Mouse (Mus musculus): ENCODE measurements at regions not wholly inside any gene's neighbourhood (a gene's known extent, or its start where the extent isn't known, plus 50 kb on each side); places are given as distances from the start of the nearest gene placed in this dataset.

- TF ChIP-seq CTCF (conservative IDR thresholded peaks at IDR 0.05; ENCODE audit: low read length): no peak
- no peak for TF ChIP-seq POU5F1 (IDR thresholded peaks at IDR 0.05; ENCODE audit: borderline replicate concordance, low read length)
- no peak for TF ChIP-seq NANOG (IDR thresholded peaks at IDR 0.05; ENCODE audit: borderline replicate concordance, low read length)
- Histone ChIP-seq H3K27me3 (ENCODE audit: insufficient read depth, low read length) (no peaks in the 10 kb centered on the region), H3K4me3 (replicated peaks; ENCODE audit: low read length) (no peak overlapping the region), H3K36me3 (ENCODE audit: insufficient read depth, low read length) (no peaks in the 10 kb centered on the region), H3K9me3 (ENCODE audit: low read length) (no peaks in the 10 kb centered on the region), H3K4me1 (replicated peaks; ENCODE audit: low read depth, low read length) (no peaks in the 10 kb centered on the region)
These were observed 870.7 kb upstream of the Lrfn5 start for GRCm38 (mm10) chr12:60652236-60652635.

DNA sequence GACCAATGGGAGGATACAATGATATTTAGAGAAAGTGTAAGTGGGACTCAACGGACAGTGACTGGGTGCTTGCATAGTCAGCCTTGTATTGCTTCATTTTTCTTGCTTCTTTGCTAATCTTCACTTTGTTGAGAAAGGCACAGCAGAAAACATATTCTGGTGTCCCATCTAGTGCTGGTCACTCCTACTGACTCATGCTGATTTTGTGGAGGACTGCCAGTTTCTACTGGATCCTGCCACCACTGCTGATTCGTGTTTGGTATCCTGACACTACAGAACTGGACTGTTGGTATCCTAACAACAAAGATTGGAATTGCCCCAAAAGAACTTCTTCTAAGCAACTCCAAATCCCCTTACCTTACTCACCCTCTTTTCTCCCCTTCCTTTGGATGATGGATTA lies 847.2 kb upstream of the Lrfn5 start:
- Histone ChIP-seq H3K4me1 (replicated peaks; ENCODE audit: low read depth, low read length) (no peaks in the 10 kb centered on the region), H3K27me3 (ENCODE audit: insufficient read depth, low read length) (no peaks in the 10 kb centered on the region), H3K9me3 (ENCODE audit: low read length) (peaks cover 14% of the 10 kb centered on the region), H3K36me3 (ENCODE audit: insufficient read depth, low read length) (no peaks in the 10 kb centered on the region), H3K4me3 (replicated peaks; ENCODE audit: low read length) (no peak overlapping the region)
- no peak for TF ChIP-seq POU5F1 (IDR thresholded peaks at IDR 0.05; ENCODE audit: borderline replicate concordance, low read length)
- no peak for TF ChIP-seq NANOG (IDR thresholded peaks at IDR 0.05; ENCODE audit: borderline replicate concordance, low read length)
- no peak for TF ChIP-seq CTCF (conservative IDR thresholded peaks at IDR 0.05; ENCODE audit: low read length)

DNA sequence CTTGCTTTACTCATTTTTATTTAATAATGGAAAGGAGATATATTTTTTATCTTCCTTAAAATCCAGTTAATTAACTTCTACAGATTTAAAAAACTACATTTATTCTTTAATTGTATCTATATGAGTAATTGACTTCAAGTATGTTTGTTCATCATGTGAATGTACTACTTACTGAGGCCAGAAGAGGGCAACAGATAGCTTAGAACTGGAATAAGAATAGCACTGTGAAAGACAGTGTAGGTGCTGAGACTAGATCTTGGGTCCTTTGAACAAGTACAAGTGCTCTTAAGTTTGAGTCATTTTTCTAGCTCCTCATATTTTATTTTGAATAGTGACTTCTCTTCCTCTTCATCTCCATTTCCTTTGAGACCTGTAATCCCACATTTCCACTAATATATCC lies 838.9 kb upstream of the Lrfn5 start:
- H3K4me3 ChIP-seq (replicated peaks; ENCODE audit: low read length): no peak overlapping the region
- H3K9me3 ChIP-seq (ENCODE audit: low read length): no peaks in the 10 kb centered on the region
- no peaks in the 10 kb centered on the region for H3K36me3 ChIP-seq (ENCODE audit: insufficient read depth, low read length)
- TF ChIP-seq NANOG (IDR thresholded peaks at IDR 0.05; ENCODE audit: borderline replicate concordance, low read length): no peak
- peak; percentile 16; the same call in 1 of the 2 replicates for TF ChIP-seq CTCF (conservative IDR thresholded peaks at IDR 0.05; ENCODE audit: low read length)
- H3K4me1 ChIP-seq (replicated peaks; ENCODE audit: low read depth, low read length): no peaks in the 10 kb centered on the region
- no peaks in the 10 kb centered on the region for H3K27me3 ChIP-seq (ENCODE audit: insufficient read depth, low read length)

DNA sequence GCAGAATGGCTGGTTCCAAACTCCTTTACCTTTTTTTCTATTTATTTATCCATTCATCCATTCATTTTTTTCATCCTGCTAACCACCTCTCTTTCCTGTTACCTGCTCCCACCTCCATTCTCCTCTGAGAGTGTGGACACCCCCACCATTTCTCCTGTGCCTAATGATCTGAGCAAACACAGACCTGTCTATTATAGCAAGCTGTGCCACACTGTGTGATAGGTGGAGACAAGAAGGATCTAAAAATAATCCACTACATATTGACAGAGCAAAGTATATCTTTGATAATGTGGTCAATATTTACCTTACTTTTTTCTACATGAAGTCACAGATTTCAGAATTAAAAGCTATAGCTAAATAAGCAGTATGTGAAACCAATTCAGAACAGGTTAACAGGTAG lies 805.6 kb upstream of the Lrfn5 start:
- no peaks in the 10 kb centered on the region for H3K36me3 ChIP-seq (ENCODE audit: insufficient read depth, low read length)
- TF ChIP-seq POU5F1 (IDR thresholded peaks at IDR 0.05; ENCODE audit: borderline replicate concordance, low read length) (no peak), NANOG (IDR thresholded peaks at IDR 0.05; ENCODE audit: borderline replicate concordance, low read length) (no peak), CTCF (conservative IDR thresholded peaks at IDR 0.05; ENCODE audit: low read length) (no peak)
- H3K27me3 ChIP-seq (ENCODE audit: insufficient read depth, low read length): no peaks in the 10 kb centered on the region
- H3K4me1 ChIP-seq (replicated peaks; ENCODE audit: low read depth, low read length): no peaks in the 10 kb centered on the region
- peaks cover 37% of the 10 kb centered on the region for H3K9me3 ChIP-seq (ENCODE audit: low read length)
- no peak overlapping the region for H3K4me3 ChIP-seq (replicated peaks; ENCODE audit: low read length)
